Mouse (Mus musculus) ES-E14 (cell line): ENCODE measurements around the gene St8sia1. TPM values are rescaled to one million over a fixed set of nuclear protein-coding genes. Genes with fewer than 3 reads are reported as not detected.

Source experiments
- DNase-seq: peaks from one replicate; pipeline ENCODE4 v3.0.0-alpha.2; 2013; ENCODE audit warnings: low read depth, low spot score
- H3K27ac ChIP-seq: 2 replicates; pipeline ENCODE4 v1.5.1; 2012; ENCODE audit warnings: low read depth, mild to moderate bottlenecking, low read length, moderate library complexity, mixed read lengths; ENCODE audit not compliant: poor library complexity, insufficient read depth, severe bottlenecking
- H3K36me3 ChIP-seq: 2 replicates; pipeline ENCODE4 v1.6.1; 2012; ENCODE audit warnings: mild to moderate bottlenecking, low read length, moderate library complexity, mixed read lengths; ENCODE audit not compliant: control insufficient read depth, poor library complexity, insufficient read depth, severe bottlenecking
- H3K4me1 ChIP-seq, 2 experiments: fragments of 150-350 bp in 1 of 2; sonication (generic) in 1 of 2; 2 replicates each; pipeline ENCODE4 v1.6.1; 2012; ENCODE audit warnings: low read length in 2 of 2, mild to moderate bottlenecking in 1 of 2, mixed read lengths in 1 of 2; ENCODE audit not compliant: control insufficient read depth in 2 of 2, insufficient read depth in 2 of 2, poor library complexity in 1 of 2
- H3K4me3 ChIP-seq, 2 experiments: fragments of 150-350 bp in 1 of 2; sonication (generic) in 1 of 2; 2 replicates each; pipeline ENCODE4 v1.5.1; 2012; ENCODE audit warnings: low read length in 2 of 2, low read depth in 1 of 2, mild to moderate bottlenecking in 1 of 2, mixed read lengths in 1 of 2; ENCODE audit not compliant: insufficient read depth in 1 of 2, poor library complexity in 1 of 2, severe bottlenecking in 1 of 2
- H3K9ac ChIP-seq: 2 replicates; pipeline ENCODE4 v1.6.1; 2012; ENCODE audit warnings: low read depth, mild to moderate bottlenecking, low read length, mixed read lengths; ENCODE audit not compliant: poor library complexity, insufficient read depth, severe bottlenecking
- H3K9me3 ChIP-seq: fragments of 150-350 bp; sonication (generic); 2 replicates; pipeline ENCODE4 v1.6.1; 2012; ENCODE audit warnings: low read depth, mild to moderate bottlenecking, low read length; ENCODE audit not compliant: control insufficient read depth, insufficient read depth
- CHD2 ChIP-seq: IDR thresholded peaks from 2 replicates; pipeline ENCODE4 v1.6.1; 2014; ENCODE audit warnings: mild to moderate bottlenecking, low read depth, low read length, inconsistent platforms
- HCFC1 ChIP-seq: IDR thresholded peaks from 2 replicates; pipeline ENCODE4 v1.6.1; 2012; ENCODE audit warnings: low read length, inconsistent platforms, borderline replicate concordance; ENCODE audit not compliant: insufficient read depth
- MAFK ChIP-seq: IDR thresholded peaks from 2 replicates; pipeline ENCODE4 v1.6.1; 2014; ENCODE audit warnings: mild to moderate bottlenecking, low read depth, low read length, inconsistent platforms; ENCODE audit not compliant: insufficient read depth
- ZC3H11A ChIP-seq: IDR thresholded peaks from 2 replicates; pipeline ENCODE4 v1.6.1; 2012; ENCODE audit warnings: low read depth, mild to moderate bottlenecking, inconsistent platforms, low read length, borderline replicate concordance
- ZNF384 ChIP-seq: IDR thresholded peaks from 2 replicates; pipeline ENCODE4 v1.6.1; 2012; ENCODE audit warnings: low read depth, low read length, inconsistent platforms
- in situ Hi-C, 2 experiments: fragments of 600-800 bp; cut with MboI; formaldehyde crosslinking; loops; one replicate each; pipeline ENCODE4 v1.15.1; 2025; ENCODE audit warnings: low sequenced_read_pairs in 2 of 2, inconsistent platforms in 1 of 2; ENCODE audit not compliant: unreplicated experiment in 2 of 2
- total RNA-seq: library from RNA; depleted of rRNA; stranded (reverse); fragments of 300-350 nt; gene quantifications from 2 replicates; pipeline ENCODE4 v1.2.3, GENCODE M21; 2012

The St8sia1 gene
- total RNA-seq, 1 experiment = 8.2 TPM

- no peak overlapping the region for H3K4me3 ChIP-seq
- H3K9me3 ChIP-seq = no peaks in the 10 kb centered on the region
- peaks cover 0 to 2% of the 10 kb centered on the region in 2 experiments; a peak in 1 of 4 replicates for H3K4me1 ChIP-seq
- TF ChIP-seq MAFK = no peak
- no peak for TF ChIP-seq HCFC1
- no peak for TF ChIP-seq CHD2
- no peak for TF ChIP-seq ZC3H11A
- TF ChIP-seq ZNF384 = no peak
- no peaks in the 10 kb centered on the region; the same call in 1 of the 2 replicates for H3K36me3 ChIP-seq
- DNase-seq = no peak
- in situ Hi-C loops = no loop called here
- H3K27ac ChIP-seq = no peak overlapping the region
- H3K9ac ChIP-seq = no peak overlapping the region
Observed at GRCm38 (mm10) chr6:142920901-142921300, 43.4 kb downstream of the St8sia1 start.

DNA sequence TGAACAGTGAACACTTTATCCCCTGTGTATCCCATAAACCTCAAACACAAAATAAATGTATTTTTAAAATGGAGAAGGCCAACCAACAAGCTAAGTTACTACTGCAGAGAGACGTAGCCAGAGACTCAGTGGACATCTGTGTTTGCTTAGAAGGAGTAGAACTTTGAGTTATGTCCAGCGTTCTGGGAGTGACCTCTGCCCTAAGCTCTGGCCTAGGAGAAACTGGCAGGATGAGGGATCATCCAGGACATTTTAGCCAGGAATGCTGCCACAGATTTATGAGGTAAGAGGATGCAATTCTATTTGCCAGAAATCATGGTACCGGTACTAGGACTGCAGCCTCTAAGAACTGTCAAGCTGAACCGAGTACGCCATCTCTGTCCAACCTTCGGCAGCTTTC is 45.6 kb downstream of the St8sia1 start:
- Histone ChIP-seq H3K4me3 (no peak overlapping the region), H3K27ac (no peak overlapping the region), H3K9me3 (no peaks in the 10 kb centered on the region), H3K36me3 (no peaks in the 10 kb centered on the region; the same call in 1 of the 2 replicates), H3K9ac (no peak overlapping the region), H3K4me1 (peaks cover 0 to 2% of the 10 kb centered on the region in 2 experiments; a peak in 1 of 4 replicates)
- no peak for DNase-seq
- TF ChIP-seq ZC3H11A = no peak
- no peak for TF ChIP-seq MAFK
- no peak for TF ChIP-seq ZNF384
- TF ChIP-seq HCFC1 = no peak
- TF ChIP-seq CHD2 = no peak
- in situ Hi-C loops = no loop called here

GRCm38 (mm10) chr6:142917471-142917901 is 46.8 kb downstream of the St8sia1 start:
- no peak overlapping the region for H3K27ac ChIP-seq
- H3K4me3 ChIP-seq = no peak overlapping the region
- H3K4me1 ChIP-seq = peaks cover 0 to 2% of the 10 kb centered on the region in 2 experiments; a peak in 1 of 4 replicates
- in situ Hi-C loops = no loop called here
- TF ChIP-seq HCFC1 (no peak), MAFK (no peak), ZNF384 (no peak), CHD2 (no peak), ZC3H11A (no peak)
- no peaks in the 10 kb centered on the region; the same call in 1 of the 2 replicates for H3K36me3 ChIP-seq
- H3K9me3 ChIP-seq = no peaks in the 10 kb centered on the region
- DNase-seq = no peak
- no peak overlapping the region for H3K9ac ChIP-seq

DNA sequence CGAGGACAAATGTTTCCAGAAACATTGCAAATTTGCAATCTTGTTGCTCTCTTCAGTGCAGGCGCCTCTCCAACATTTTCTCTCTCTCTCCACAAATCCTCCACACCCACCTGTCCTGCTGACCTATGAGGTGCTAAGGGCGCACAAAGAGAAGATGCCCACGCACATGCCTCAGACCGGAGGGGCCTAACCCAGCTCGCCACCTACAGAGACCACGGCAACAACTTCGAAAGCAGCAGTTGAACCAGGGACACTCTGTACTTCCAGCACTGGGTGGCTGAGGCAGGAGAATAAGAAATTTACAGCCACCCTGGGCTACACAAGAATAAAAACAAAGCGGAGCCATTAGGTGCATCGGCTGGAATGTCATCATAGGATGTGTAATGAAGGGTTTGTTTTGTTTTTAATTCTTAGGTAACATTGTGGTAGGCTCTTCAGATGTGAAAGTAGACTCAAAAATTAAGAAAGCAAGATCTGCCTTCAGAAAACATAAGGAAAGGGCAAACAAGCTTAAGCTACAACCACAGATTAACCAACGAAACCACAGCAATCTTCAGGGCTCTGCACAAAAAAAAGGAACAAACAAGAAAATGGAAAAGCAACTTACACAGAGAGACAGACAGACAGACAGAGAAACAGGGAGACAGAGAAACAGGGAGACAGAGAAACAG is 47.8 kb downstream of the St8sia1 start:
- Histone ChIP-seq H3K9ac (no peak overlapping the region), H3K4me3 (no peak overlapping the region), H3K27ac (no peak overlapping the region), H3K9me3 (no peaks in the 10 kb centered on the region), H3K4me1 (peaks cover 0 to 2% of the 10 kb centered on the region in 2 experiments; a peak in 1 of 4 replicates), H3K36me3 (no peaks in the 10 kb centered on the region; the same call in 1 of the 2 replicates)
- no peak for DNase-seq
- in situ Hi-C loops = no loop called here
- TF ChIP-seq ZC3H11A (no peak), MAFK (no peak), ZNF384 (no peak), CHD2 (no peak), HCFC1 (no peak)
